Mouse (Mus musculus) kidney, embryonic 16.5 days (tissue): ENCODE measurements around the gene 4933421I07Rik. TPM values are rescaled to one million over a fixed set of nuclear protein-coding genes. Genes with fewer than 3 reads are reported as not detected.

ENCODE experiments used
- ATAC-seq: fragments of 200-750 bp; cut with Nextera tagmentation; 2 replicates; pipeline ENCODE4 v1.8.0; 2017; ENCODE audit warnings: moderate TSS enrichment; ENCODE audit not compliant: low FRiP score, low TSS enrichment
- H3K27ac ChIP-seq: fragments of 300-500 bp; sonication (generic); 2 replicates; pipeline ENCODE4 v1.5.1; 2014; ENCODE audit warnings: low read length
- H3K27me3 ChIP-seq: fragments of 300-500 bp; sonication (generic); 2 replicates; pipeline ENCODE4 v1.6.1; 2014; ENCODE audit warnings: low read length, control low read depth, mixed read lengths; ENCODE audit not compliant: insufficient read depth
- H3K36me3 ChIP-seq: fragments of 300-500 bp; sonication (generic); 2 replicates; pipeline ENCODE4 v1.6.1; 2014; ENCODE audit warnings: low read length, control low read depth, mixed read lengths; ENCODE audit not compliant: insufficient read depth
- H3K4me1 ChIP-seq: fragments of 300-500 bp; sonication (generic); 2 replicates; pipeline ENCODE4 v1.6.1; 2014; ENCODE audit warnings: low read length, control low read depth, mixed read lengths; ENCODE audit not compliant: insufficient read depth
- H3K4me2 ChIP-seq: fragments of 300-500 bp; sonication (generic); replicated peaks from 2 replicates; pipeline ENCODE4 v1.6.1; 2014; ENCODE audit warnings: low read depth, low read length
- H3K4me3 ChIP-seq: fragments of 300-500 bp; sonication (generic); 2 replicates; pipeline ENCODE4 v1.5.1; 2014; ENCODE audit warnings: mild to moderate bottlenecking, low read length
- H3K9ac ChIP-seq: fragments of 300-500 bp; sonication (generic); replicated peaks from 2 replicates; pipeline ENCODE4 v1.6.1; 2014; ENCODE audit warnings: low read length
- H3K9me3 ChIP-seq: fragments of 300-500 bp; sonication (generic); 2 replicates; pipeline ENCODE4 v1.6.1; 2016; ENCODE audit warnings: low read length, control low read depth
- WGBS: fragments of 180-500 bp; shearing (Covaris S2); extraction: QIAGEN DNeasy Blood & Tissue Kit; methylation state at CpG from one replicate; pipeline ENCODE4 v1.1.7; 2014; 5-methylcytosine and 5-hydroxymethylcytosine counted together
- polyA plus RNA-seq: library from polyadenylated mRNA; unstranded; fragments of >200 nt; fragmentation: Nextera tagmentation; extraction: Ambion mirVana; gene quantifications from 2 replicates; pipeline ENCODE4 v1.2.1, GENCODE M21; 2015

4933421I07Rik gene
- polyA plus RNA-seq, result not detected in 2 replicates

- no peak for ATAC-seq
- Histone ChIP-seq H3K4me1 (no peaks in the 10 kb centered on the region), H3K27me3 (no peaks in the 10 kb centered on the region), H3K9me3 (peaks cover 23% of the 10 kb centered on the region), H3K4me2 (no peak within 1 kb of the TSS), H3K36me3 (no peaks in the 10 kb centered on the region), H3K9ac (no peak within 1 kb of the TSS), H3K4me3 (no peak within 1 kb of the TSS), H3K27ac (no peak within 1 kb of the TSS)
- 76% methylated on average over 5 of the region's 5 CpGs for WGBS
These were observed at the start of gene 4933421I07Rik for GRCm38 (mm10) chr7:42447850-42448249. Gene 4933421I07Rik (minus strand): TSS chr7:42448120.

GRCm38 (mm10) chr7:42497356-42497755, 49.4 kb upstream of the 4933421I07Rik start:
- no peak overlapping the region for H3K9ac ChIP-seq
- WGBS, result 90% methylated on average over 9 of the region's 9 CpGs
- no peak overlapping the region for H3K4me3 ChIP-seq
- H3K4me1 ChIP-seq, result no peaks in the 10 kb centered on the region
- no peaks in the 10 kb centered on the region for H3K27me3 ChIP-seq
- H3K36me3 ChIP-seq, result peaks cover 26% of the 10 kb centered on the region
- no peak overlapping the region for H3K27ac ChIP-seq
- no peak overlapping the region for H3K4me2 ChIP-seq
- H3K9me3 ChIP-seq, result peaks cover 9% of the 10 kb centered on the region; the same call in 1 of the 2 replicates
- ATAC-seq, result no peak

DNA sequence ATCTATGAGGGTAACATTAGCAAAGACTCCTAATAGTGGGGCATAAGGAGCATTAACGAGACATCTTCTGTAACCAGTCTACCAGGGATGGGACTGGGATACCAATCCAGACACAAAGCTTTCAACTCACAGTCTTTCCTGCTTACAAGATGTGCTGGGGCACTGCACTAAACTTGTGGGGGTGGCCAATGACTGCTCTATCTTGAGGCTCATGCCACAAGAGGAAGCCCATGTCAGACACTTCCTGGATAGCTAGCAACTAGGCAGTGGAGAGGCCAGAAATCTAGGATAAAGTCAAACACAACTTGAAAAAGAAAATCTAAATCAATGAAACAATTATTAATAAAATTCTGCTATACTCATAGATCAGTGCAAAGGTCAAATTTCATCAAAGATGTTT, 48.3 kb upstream of the 4933421I07Rik start:
- peaks cover 9% of the 10 kb centered on the region; the same call in 1 of the 2 replicates for H3K9me3 ChIP-seq
- H3K27ac ChIP-seq, result no peak overlapping the region
- H3K4me1 ChIP-seq, result no peaks in the 10 kb centered on the region
- no peak for ATAC-seq
- no peaks in the 10 kb centered on the region for H3K27me3 ChIP-seq
- peaks cover 26% of the 10 kb centered on the region for H3K36me3 ChIP-seq
- no peak overlapping the region for H3K4me2 ChIP-seq
- WGBS, result 96% methylated on average over 1 of the region's 1 CpGs
- H3K9ac ChIP-seq, result no peak overlapping the region
- H3K4me3 ChIP-seq, result no peak overlapping the region

GRCm38 (mm10) chr7:42490859-42491258, 42.9 kb upstream of the 4933421I07Rik start:
- Histone ChIP-seq H3K4me3 (no peak overlapping the region), H3K9ac (no peak overlapping the region), H3K27me3 (no peaks in the 10 kb centered on the region), H3K4me1 (no peaks in the 10 kb centered on the region), H3K27ac (no peak overlapping the region), H3K4me2 (no peak overlapping the region), H3K36me3 (peaks cover 34% of the 10 kb centered on the region), H3K9me3 (peaks cover 9% of the 10 kb centered on the region; the same call in 1 of the 2 replicates)
- no peak for ATAC-seq
- 92% methylated on average over 5 of the region's 5 CpGs for WGBS

DNA sequence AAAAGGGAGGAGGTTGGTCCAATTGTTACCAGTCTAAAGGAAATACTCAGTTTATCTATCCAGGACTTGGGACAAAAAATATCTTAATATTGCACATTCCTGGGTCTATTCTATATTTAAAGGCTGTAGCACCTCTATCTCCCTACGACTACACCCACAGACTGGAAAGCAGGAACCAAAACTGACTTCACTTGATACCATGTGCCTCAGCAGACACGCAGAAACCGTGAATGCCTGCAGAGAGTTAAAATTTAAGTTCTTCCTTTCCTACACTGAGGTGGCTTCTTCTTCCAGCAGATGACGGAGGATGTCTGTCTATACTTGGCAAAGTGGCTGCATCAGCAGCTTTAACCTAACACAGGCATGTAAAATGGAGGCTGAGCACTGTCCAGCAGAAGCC, 42.4 kb upstream of the 4933421I07Rik start:
- H3K4me3 ChIP-seq, result no peak overlapping the region
- H3K4me2 ChIP-seq, result no peak overlapping the region
- peaks cover 37% of the 10 kb centered on the region for H3K36me3 ChIP-seq
- ATAC-seq, result no peak
- no peaks in the 10 kb centered on the region for H3K4me1 ChIP-seq
- no peak overlapping the region for H3K9ac ChIP-seq
- 86% methylated on average over 4 of the region's 4 CpGs for WGBS
- H3K27me3 ChIP-seq, result no peaks in the 10 kb centered on the region
- H3K27ac ChIP-seq, result no peak overlapping the region
- peaks cover 9% of the 10 kb centered on the region; the same call in 1 of the 2 replicates for H3K9me3 ChIP-seq

DNA sequence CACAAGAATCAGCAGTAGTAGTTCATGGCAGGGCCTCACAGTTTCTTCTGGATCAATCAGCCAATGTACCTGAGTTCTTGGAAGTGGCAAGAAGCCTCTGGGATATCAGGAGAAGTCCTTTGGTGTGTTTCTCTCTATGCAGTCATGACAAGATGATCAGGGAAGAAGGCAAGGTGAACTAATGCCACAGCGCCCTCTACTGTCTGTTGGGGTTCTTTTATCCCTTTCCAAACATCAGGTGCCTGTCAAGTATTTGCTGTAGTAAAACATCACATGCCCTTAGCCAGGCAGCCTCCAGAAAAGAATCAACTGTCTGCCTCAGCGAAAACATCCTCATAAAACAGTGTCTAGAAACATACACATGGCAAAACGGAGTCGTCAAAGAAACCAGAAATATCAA, 6.7 kb upstream of the 4933421I07Rik start:
- H3K9ac ChIP-seq, result no peak overlapping the region
- 0 out of 2 replicates have a peak, but pooled peaks cover 2% of the 10 kb centered on the region for H3K9me3 ChIP-seq
- H3K4me1 ChIP-seq, result no peaks in the 10 kb centered on the region
- 64% methylated on average over 4 of the region's 4 CpGs for WGBS
- no peak overlapping the region for H3K27ac ChIP-seq
- H3K4me2 ChIP-seq, result no peak overlapping the region
- no peak for ATAC-seq
- no peak overlapping the region for H3K4me3 ChIP-seq
- no peaks in the 10 kb centered on the region for H3K27me3 ChIP-seq
- no peaks in the 10 kb centered on the region for H3K36me3 ChIP-seq

- no peak overlapping the region for H3K9ac ChIP-seq
- peaks cover 23% of the 10 kb centered on the region for H3K9me3 ChIP-seq
- WGBS, result 34% methylated on average over 3 of the region's 3 CpGs
- H3K4me1 ChIP-seq, result no peaks in the 10 kb centered on the region
- no peak for ATAC-seq
- no peak overlapping the region for H3K4me3 ChIP-seq
- no peaks in the 10 kb centered on the region for H3K36me3 ChIP-seq
- no peak overlapping the region for H3K4me2 ChIP-seq
- no peak overlapping the region for H3K27ac ChIP-seq
- H3K27me3 ChIP-seq, result no peaks in the 10 kb centered on the region
These were observed 2.7 kb upstream of the 4933421I07Rik start for GRCm38 (mm10) chr7:42450618-42451017.

DNA sequence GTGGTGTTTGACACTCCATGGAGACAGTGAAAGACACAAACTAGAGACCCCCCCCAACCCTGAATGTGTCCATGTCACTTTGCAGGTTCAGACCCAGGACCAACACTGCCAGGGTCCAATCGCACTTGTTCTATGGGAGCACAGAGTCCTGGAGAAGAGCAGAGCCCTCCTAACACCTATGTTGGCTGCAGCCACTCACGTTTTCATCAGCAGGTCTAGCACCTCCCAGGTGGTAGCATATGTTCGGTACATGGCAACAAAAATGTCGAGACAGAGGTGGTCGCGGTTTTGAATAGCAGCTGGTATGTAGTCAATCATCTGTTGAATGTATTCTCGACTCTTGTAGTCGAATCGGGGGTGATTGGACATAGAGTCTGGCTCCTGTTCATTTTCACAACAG, 568 bp downstream of the 4933421I07Rik start:
- peaks cover 24% of the 10 kb centered on the region for H3K9me3 ChIP-seq
- H3K9ac ChIP-seq, result no peak overlapping the region
- no peak for ATAC-seq
- H3K36me3 ChIP-seq, result no peaks in the 10 kb centered on the region
- H3K27me3 ChIP-seq, result no peaks in the 10 kb centered on the region
- H3K4me3 ChIP-seq, result no peak overlapping the region
- 87% methylated on average over 9 of the region's 9 CpGs for WGBS
- H3K4me2 ChIP-seq, result no peak overlapping the region
- H3K4me1 ChIP-seq, result no peaks in the 10 kb centered on the region
- H3K27ac ChIP-seq, result no peak overlapping the region

Other genes starting within 250 kb of the 4933421I07Rik start
- gene Vmn2r61, start 188.1 kb downstream of the 4933421I07Rik start, polyA plus RNA-seq, result not detected in 2 replicates
- 9.7 and 11.2 TPM in 2 replicates for gene Zfp141, start 57.6 kb upstream of the 4933421I07Rik start, polyA plus RNA-seq
- gene Gm21028, start 130.5 kb upstream of the 4933421I07Rik start, polyA plus RNA-seq, result not detected in 2 replicates
- gene Zfp977, start 144.4 kb upstream of the 4933421I07Rik start, polyA plus RNA-seq, result 1.3 and 2.0 TPM in 2 replicates
- 4.2 and 4.5 TPM in 2 replicates for gene Zfp976, start 194.5 kb upstream of the 4933421I07Rik start, polyA plus RNA-seq
- gene Zfp975, start 244.6 kb upstream of the 4933421I07Rik start, polyA plus RNA-seq, result 8.7 and 9.4 TPM in 2 replicates